Mouse (Mus musculus) leukemia stem cell, adult 10-12 weeks (primary cell): ENCODE data around the gene Glipr1. TPM values are rescaled to one million over a fixed set of nuclear protein-coding genes. Genes with fewer than 3 reads are reported as not detected.

Experiments
- polyA plus RNA-seq: library from polyadenylated mRNA; stranded (reverse); fragments of >175 nt; gene quantifications from 2 replicates; pipeline ENCODE4 v1.2.3, GENCODE M21; 2012; ENCODE audit warnings: low replicate concordance

The Glipr1 gene
- 0.75 and 2.6 TPM in 2 replicates for polyA plus RNA-seq

GRCm38 (mm10) chr10:112002544-112003215, at the start of gene Glipr1:
Gene Glipr1, minus strand, starts transcription at chr10:112002631.

DNA sequence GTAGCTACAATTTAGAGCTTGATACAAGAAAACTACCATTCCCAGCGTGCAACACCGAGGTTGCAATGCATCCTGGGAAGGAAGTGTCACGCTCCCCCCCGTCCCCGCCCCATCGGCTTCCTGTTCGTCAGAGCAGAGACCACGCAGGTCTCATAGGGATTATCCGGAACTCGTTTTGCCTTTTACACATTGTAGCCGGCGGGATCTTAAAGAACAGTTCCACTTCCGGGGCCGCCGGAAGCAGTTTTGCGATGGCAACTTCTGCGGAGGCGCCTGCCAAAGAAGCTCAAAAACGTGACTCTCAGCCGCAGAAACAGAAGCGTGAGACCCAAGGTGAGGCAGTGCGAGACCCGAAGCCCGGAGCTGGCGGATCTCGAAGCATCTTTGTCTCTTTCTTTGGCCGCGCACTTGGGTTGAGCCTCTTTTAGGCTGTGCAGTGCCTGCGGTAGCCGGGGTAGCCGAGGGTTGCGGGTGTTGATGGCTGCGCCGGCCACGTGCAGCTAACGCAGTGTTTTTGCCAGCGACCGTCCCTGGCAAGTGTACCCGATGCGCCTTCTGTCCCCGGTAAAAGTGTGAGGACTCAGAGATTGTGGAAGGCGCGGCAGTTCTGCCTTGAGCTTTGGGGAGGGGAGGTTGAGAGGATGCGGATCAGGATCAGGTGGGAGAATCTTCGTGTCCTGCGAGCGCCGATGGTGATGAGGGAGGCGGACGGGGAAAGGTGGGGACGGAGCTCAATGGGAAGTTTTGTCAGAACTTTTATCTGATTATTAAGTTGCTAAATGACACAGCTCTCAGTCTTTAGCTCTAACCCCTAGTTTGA, 29.7 kb downstream of the Glipr1 start, which contains the start of gene Krr1:
Krr1 (plus strand) TSS at position 123 of the 820 bp plus-strand sequence.

Other genes starting within 250 kb of the Glipr1 start
- gene Krr1, start 30.0 kb downstream of the Glipr1 start, polyA plus RNA-seq = 0.34 and 4.0 TPM in 2 replicates
- not detected in 2 replicates for gene Glipr1l1, start 57.6 kb upstream of the Glipr1 start, polyA plus RNA-seq
- not detected in 2 replicates for gene Glipr1l2, start 80.7 kb upstream of the Glipr1 start, polyA plus RNA-seq
- not detected in 2 replicates for gene Glipr1l3, start 157.7 kb upstream of the Glipr1 start, polyA plus RNA-seq
- gene Caps2, start 161.0 kb upstream of the Glipr1 start, polyA plus RNA-seq = not detected in 2 replicates